Mouse (Mus musculus) liver, embryonic 11.5 days (tissue): ENCODE data around the gene Wwox. TPM values are rescaled to one million over a fixed set of nuclear protein-coding genes. Genes with fewer than 3 reads are reported as not detected.

Experiments
- ATAC-seq: fragments of 200-750 bp; cut with Nextera tagmentation; replicated peaks from 2 replicates; pipeline ENCODE4 v1.8.0; 2017; ENCODE audit warnings: moderate number of reproducible peaks, mild to moderate bottlenecking, moderate TSS enrichment, moderate library complexity; ENCODE audit not compliant: low FRiP score
- DNase-seq: peaks from one replicate; pipeline ENCODE4 v3.0.0-alpha.2; 2017; ENCODE audit warnings: low spot score
- H3K27ac ChIP-seq: fragments of 300-500 bp; sonication (generic); 2 replicates; pipeline ENCODE4 v1.5.1; 2014; ENCODE audit warnings: mild to moderate bottlenecking, low read depth, low read length, control low read depth
- H3K27me3 ChIP-seq: fragments of 300-500 bp; sonication (generic); replicated peaks from 2 replicates; pipeline ENCODE4 v1.6.1; 2014; ENCODE audit warnings: low read length, mixed read lengths; ENCODE audit not compliant: control insufficient read depth, insufficient read depth
- H3K36me3 ChIP-seq: fragments of 300-500 bp; sonication (generic); 2 replicates; pipeline ENCODE4 v1.6.1; 2014; ENCODE audit warnings: mild to moderate bottlenecking, low read length, moderate library complexity, mixed read lengths; ENCODE audit not compliant: control insufficient read depth, insufficient read depth
- H3K4me1 ChIP-seq: fragments of 300-500 bp; sonication (generic); replicated peaks from 2 replicates; pipeline ENCODE4 v1.6.1; 2014; ENCODE audit warnings: low read length, mixed read lengths; ENCODE audit not compliant: control insufficient read depth, insufficient read depth
- H3K4me2 ChIP-seq: fragments of 300-500 bp; sonication (generic); 2 replicates; pipeline ENCODE4 v1.6.1; 2014; ENCODE audit warnings: mild to moderate bottlenecking, control low read depth, moderate library complexity
- H3K4me3 ChIP-seq: fragments of 300-500 bp; sonication (generic); 2 replicates; pipeline ENCODE4 v1.5.1; 2014; ENCODE audit warnings: low read depth, low read length, control low read depth
- H3K9ac ChIP-seq: fragments of 300-500 bp; sonication (generic); 2 replicates; pipeline ENCODE4 v1.6.1; 2014; ENCODE audit warnings: low read depth, low read length, control low read depth
- H3K9me3 ChIP-seq: fragments of 300-500 bp; sonication (generic); 2 replicates; pipeline ENCODE4 v1.6.1; 2016; ENCODE audit warnings: low read length, inconsistent platforms, mixed read lengths; ENCODE audit not compliant: control insufficient read depth
- WGBS: fragments of 180-500 bp; shearing (Covaris S2); extraction: QIAGEN DNeasy Blood & Tissue Kit; methylation state at CpG from one replicate; pipeline ENCODE4 v1.1.7; 2014; 5-methylcytosine and 5-hydroxymethylcytosine counted together
- polyA plus RNA-seq: library from polyadenylated mRNA; unstranded; fragments of >200 nt; fragmentation: Nextera tagmentation; extraction: Ambion mirVana; gene quantifications from 2 replicates; pipeline ENCODE4 v1.2.1, GENCODE M21; 2014

Wwox gene
- polyA plus RNA-seq, 1 experiment from 2014 or later: 7.3 TPM

GRCm38 (mm10) chr8:114477790-114478189 lies 38.3 kb downstream of the Wwox start:
- H3K27me3 ChIP-seq: no peaks in the 10 kb centered on the region
- no peak overlapping the region for H3K4me2 ChIP-seq
- DNase-seq (no peak), ATAC-seq (no peak)
- WGBS: 74% methylated on average over 8 of the region's 8 CpGs
- H3K4me1 ChIP-seq: no peaks in the 10 kb centered on the region
- no peak overlapping the region for H3K4me3 ChIP-seq
- no peaks in the 10 kb centered on the region for H3K36me3 ChIP-seq
- H3K27ac ChIP-seq: no peak overlapping the region
- H3K9ac ChIP-seq: no peak overlapping the region
- no peaks in the 10 kb centered on the region for H3K9me3 ChIP-seq

- ATAC-seq: peak; percentile 29; the same call in 1 of the 2 replicates
- no peak for DNase-seq
- H3K9ac ChIP-seq: no peak overlapping the region
- no peaks in the 10 kb centered on the region for H3K9me3 ChIP-seq
- no peaks in the 10 kb centered on the region for H3K36me3 ChIP-seq
- H3K4me1 ChIP-seq: no peaks in the 10 kb centered on the region
- no peak overlapping the region for H3K4me2 ChIP-seq
- no peak overlapping the region for H3K27ac ChIP-seq
- H3K27me3 ChIP-seq: no peaks in the 10 kb centered on the region
- no peak overlapping the region for H3K4me3 ChIP-seq
- WGBS: 68% methylated on average over 8 of the region's 8 CpGs
These were observed 40.3 kb downstream of the Wwox start for GRCm38 (mm10) chr8:114479749-114480148.

DNA sequence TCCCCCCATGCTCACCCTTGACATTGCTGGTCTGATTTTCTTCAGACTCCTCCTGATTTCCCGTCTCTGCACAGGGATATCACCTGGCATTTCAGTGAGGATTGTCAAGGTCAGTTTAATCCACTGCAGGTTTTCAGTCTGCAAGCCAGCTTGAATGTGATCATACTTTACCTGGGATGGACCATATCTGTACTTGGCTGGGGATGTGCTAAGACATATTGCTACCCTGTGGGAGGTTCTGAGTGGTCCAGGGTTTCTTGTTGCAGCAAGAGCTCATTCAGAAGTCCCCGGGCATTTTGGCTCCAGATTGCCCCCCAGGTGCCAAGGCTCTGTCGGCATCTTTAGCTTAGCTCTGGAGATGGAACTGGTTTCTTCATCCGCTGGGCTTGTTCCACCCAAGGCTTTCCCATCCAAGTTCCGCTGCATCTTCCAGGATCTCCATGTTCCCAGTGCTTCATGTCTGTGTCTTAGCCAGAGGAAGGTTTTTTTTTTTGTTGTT lies 52.3 kb downstream of the Wwox start:
- ATAC-seq: no peak
- Histone ChIP-seq H3K4me2 (no peak overlapping the region), H3K9me3 (no peaks in the 10 kb centered on the region), H3K9ac (no peak overlapping the region), H3K36me3 (no peaks in the 10 kb centered on the region), H3K27me3 (no peaks in the 10 kb centered on the region), H3K4me1 (no peaks in the 10 kb centered on the region), H3K4me3 (no peak overlapping the region), H3K27ac (no peak overlapping the region)
- 91% methylated on average over 5 of the region's 5 CpGs for WGBS
- DNase-seq: no peak

DNA sequence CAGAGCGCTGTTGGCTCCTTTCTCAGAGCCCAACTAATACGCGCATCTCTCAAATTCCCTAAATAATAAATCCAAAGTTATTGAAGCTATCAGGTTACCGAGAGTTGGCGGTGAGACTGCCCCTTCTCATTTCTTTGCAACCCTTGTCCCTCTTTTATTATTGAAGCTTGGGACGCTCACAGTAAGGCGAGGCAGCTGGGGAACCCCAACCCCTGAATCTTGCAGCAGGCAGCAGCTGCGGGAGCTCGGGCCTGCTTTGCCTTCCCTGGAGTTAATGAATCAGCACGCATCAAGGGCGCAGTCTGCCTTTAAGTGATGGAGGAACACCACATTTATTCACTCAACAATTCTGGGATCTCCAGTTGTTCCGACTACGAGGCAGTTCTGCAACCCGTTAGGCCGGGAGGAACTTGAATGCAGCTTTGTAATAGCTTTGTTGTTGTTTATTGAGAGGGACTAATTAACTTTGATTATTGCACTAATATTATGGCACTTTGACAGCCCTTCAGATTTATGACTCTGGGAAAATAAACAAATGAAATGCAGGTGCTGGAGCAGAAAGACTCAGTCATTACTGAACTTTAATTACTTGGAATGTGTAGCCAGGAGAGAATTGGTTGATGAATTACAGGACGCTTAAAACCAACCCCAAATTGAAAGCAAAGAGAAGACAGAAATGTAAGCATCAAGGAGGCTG lies 60.1 kb downstream of the Wwox start:
- 77% methylated on average over 16 of the region's 16 CpGs for WGBS
- Histone ChIP-seq H3K4me1 (peaks cover 2% of the 10 kb centered on the region), H3K9ac (no peak overlapping the region), H3K36me3 (no peaks in the 10 kb centered on the region), H3K4me2 (no peak overlapping the region), H3K27me3 (no peaks in the 10 kb centered on the region), H3K4me3 (no peak overlapping the region), H3K9me3 (no peaks in the 10 kb centered on the region), H3K27ac (no peak overlapping the region)
- no peak for ATAC-seq
- no peak for DNase-seq

DNA sequence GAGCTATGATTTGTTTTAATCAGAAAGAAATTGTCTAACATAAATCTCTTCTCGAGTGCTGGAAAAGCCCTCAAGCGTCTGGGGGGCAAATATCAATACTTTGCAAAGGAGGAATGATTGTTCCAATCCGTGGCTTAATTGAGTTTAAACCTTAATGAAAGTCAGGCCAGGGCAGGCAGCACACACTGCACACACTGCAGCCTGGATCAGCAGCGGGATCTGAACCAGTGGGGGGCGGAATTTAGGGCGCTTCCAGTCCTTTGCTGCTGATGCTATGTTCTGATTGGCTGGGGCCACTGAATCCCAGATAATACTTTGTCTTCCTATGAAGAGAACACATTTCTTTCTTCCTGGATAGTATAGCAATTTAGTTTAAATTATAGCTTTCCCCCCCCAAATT lies 62.5 kb downstream of the Wwox start:
- Histone ChIP-seq H3K9me3 (no peaks in the 10 kb centered on the region), H3K4me1 (peaks cover 4% of the 10 kb centered on the region), H3K9ac (no peak overlapping the region), H3K36me3 (no peaks in the 10 kb centered on the region), H3K27ac (no peak overlapping the region), H3K27me3 (no peaks in the 10 kb centered on the region), H3K4me3 (no peak overlapping the region), H3K4me2 (no peak overlapping the region)
- ATAC-seq (no peak), DNase-seq (no peak)
- 76% methylated on average over 6 of the region's 6 CpGs for WGBS

DNA sequence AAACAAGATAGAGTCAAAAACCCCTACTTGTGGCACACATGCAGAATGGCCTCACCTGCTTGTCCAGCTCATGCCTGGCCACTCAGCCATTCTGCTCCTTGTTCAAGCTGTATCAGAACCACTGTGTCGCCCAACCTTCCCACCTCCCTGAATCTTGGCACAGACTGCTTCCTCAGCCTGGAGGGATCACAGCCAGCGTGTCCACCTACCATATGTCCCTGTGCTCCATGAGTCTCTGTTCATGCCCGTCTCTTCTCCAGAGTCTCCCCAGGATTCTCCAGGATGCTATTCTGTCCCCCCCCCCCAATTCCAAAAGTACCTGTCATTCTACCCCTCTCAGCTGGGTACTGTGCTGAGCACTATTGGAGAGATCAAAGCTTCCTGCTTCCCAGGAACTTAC lies 63.7 kb downstream of the Wwox start:
- no peak overlapping the region for H3K9ac ChIP-seq
- H3K27me3 ChIP-seq: no peaks in the 10 kb centered on the region
- DNase-seq (no peak), ATAC-seq (no peak)
- H3K9me3 ChIP-seq: no peaks in the 10 kb centered on the region
- WGBS: 90% methylated on average over 3 of the region's 3 CpGs
- no peaks in the 10 kb centered on the region for H3K36me3 ChIP-seq
- H3K27ac ChIP-seq: no peak overlapping the region
- peaks cover 4% of the 10 kb centered on the region for H3K4me1 ChIP-seq
- no peak overlapping the region for H3K4me3 ChIP-seq
- H3K4me2 ChIP-seq: no peak overlapping the region

DNA sequence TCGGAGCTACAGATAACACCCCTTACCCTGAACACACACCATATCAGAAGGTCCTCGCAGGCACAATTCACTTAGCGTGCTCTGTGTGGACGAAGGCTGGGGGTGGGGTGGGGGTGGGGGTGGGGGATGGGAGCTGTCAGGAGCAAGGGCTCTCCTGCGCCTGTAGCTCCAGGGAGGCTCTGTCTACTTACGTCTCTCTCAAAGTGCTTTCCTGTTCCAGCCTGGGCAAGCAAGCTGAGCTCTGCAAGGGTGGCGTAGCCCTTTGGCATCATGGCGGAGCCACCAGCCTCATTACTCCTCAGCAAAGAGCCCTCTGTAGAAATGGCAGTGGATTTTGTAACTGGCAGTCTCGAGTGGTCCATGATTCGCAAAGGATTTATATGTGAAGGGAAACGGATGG lies 65.4 kb downstream of the Wwox start:
- Histone ChIP-seq H3K9ac (no peak overlapping the region), H3K4me1 (peaks cover 4% of the 10 kb centered on the region), H3K27me3 (no peaks in the 10 kb centered on the region), H3K4me3 (no peak overlapping the region), H3K27ac (no peak overlapping the region), H3K9me3 (no peaks in the 10 kb centered on the region), H3K4me2 (no peak overlapping the region), H3K36me3 (no peaks in the 10 kb centered on the region)
- WGBS: 62% methylated on average over 11 of the region's 11 CpGs
- DNase-seq: no peak
- no peak for ATAC-seq

GRCm38 (mm10) chr8:114505351-114506347 lies 66.2 kb downstream of the Wwox start:
- ATAC-seq (no peak), DNase-seq (no peak)
- no peak overlapping the region for H3K4me2 ChIP-seq

More at GRCm38 (mm10) chr8:114505351-114506347, 66.2 kb downstream of the Wwox start:
- no peaks in the 10 kb centered on the region for H3K9me3 ChIP-seq
- no peak overlapping the region for H3K9ac ChIP-seq
- H3K36me3 ChIP-seq: no peaks in the 10 kb centered on the region
- no peak overlapping the region for H3K27ac ChIP-seq
- 81% methylated on average over 18 of the region's 18 CpGs for WGBS
- peaks cover 4% of the 10 kb centered on the region for H3K4me1 ChIP-seq
- H3K27me3 ChIP-seq: no peaks in the 10 kb centered on the region
- H3K4me3 ChIP-seq: no peak overlapping the region
